Mouse (Mus musculus): ENCODE measurements at regions not wholly inside any gene's neighbourhood (a gene's known extent, or its start where the extent isn't known, plus 50 kb on each side); places are given as distances from the start of the nearest gene placed in this dataset.

DNA sequence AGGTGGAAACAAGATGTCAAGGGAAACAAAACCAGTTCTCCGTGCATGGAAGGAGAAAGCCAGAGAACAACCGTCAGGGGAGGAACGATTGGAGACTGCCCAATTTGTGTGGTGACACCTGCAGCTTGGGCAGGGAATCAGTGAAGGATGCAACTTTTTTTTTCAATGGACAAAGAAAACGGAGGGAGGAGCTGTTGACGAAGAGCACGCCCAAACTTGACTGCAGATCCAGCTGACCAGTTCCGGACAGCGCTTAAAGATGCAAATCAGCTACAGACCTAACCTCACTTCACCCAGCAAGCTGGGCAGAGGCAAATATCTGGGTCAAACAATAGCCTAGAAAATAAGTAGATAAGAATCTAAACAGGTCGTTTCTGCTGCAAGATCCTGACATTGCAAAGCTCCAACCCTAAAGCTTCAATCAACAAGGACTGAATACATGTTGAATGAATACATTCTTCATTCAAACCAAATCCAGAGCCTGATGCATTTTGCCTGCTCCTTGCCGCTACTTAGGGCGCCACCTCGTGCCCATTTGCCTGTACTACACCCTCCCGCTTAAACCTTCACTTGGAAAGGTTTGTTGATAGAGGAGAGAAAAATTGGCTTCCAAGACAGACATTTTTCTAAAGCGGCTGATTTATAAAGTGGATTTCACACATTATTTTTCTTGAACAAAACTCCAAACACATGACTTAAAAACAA, 136.2 kb downstream of the Katnal1 start:
- H3K4me3 ChIP-seq (replicated peaks in 1 of 3; ENCODE audit: low read depth in 2 of 3, low read length in 2 of 3, poor library complexity in 1 of 3): peak overlapping the region; percentile 3 to 51 (median 24)
- peaks cover 0 to 3% of the 10 kb centered on the region in 2 experiments for H3K36me3 ChIP-seq (replicated peaks in 1 of 2; ENCODE audit: control insufficient read depth in 1 of 2, insufficient read depth in 1 of 2, low read length in 1 of 2)
- dilution Hi-C loops (cut with MboI; ENCODE audit: extremely low pct_ligation_motif_present, extremely low pct_unique_long_range_greater_than_20kb, low sequenced_read_pairs) (no loop called here), in situ Hi-C loops (cut with MboI; ENCODE audit: low pct_ligation_motif_present, low pct_unique_long_range_greater_than_20kb, low sequenced_read_pairs) (loop anchor here (25.0 kb wide), 1 partner anchor 456 kb away; no protein-coding TSS in a partner anchor)
- H3K9me3 ChIP-seq (replicated peaks; ENCODE audit: low read length): no peaks in the 10 kb centered on the region
- H3K9ac ChIP-seq (ENCODE audit: insufficient read depth, low read depth): peak overlapping the region; percentile 31; the same call in 1 of the 2 replicates
- peak; percentile 28; the same call in 1 of the 2 replicates for TF ChIP-seq MEF2A (IDR thresholded peaks at IDR 0.05; ENCODE audit: borderline replicate concordance, low read depth, low read length)
- no peak for TF ChIP-seq ZMIZ1 (IDR thresholded peaks at IDR 0.05; ENCODE audit: low read depth, low read length)
- 0 out of 2 replicates have a peak, but pooled peaks have one; percentile 6 for TF ChIP-seq MXI1 (IDR thresholded peaks at IDR 0.05; ENCODE audit: low read depth, low read length)
- no peak for TF ChIP-seq USF1 (IDR thresholded peaks at IDR 0.05; ENCODE audit: low read depth, low read length)
- TF ChIP-seq ZC3H11A (IDR thresholded peaks at IDR 0.05; ENCODE audit: low read depth, low read length): peak; percentile 32
- TF ChIP-seq MAFK (IDR thresholded peaks at IDR 0.05; ENCODE audit: insufficient replicate concordance, low read length): no peak
- no peak for TF ChIP-seq CHD1 (IDR thresholded peaks at IDR 0.05; ENCODE audit: low read depth, low read length)
- no peak for TF ChIP-seq TBP (conservative IDR thresholded peaks at IDR 0.05; ENCODE audit: low read depth, low read length)
- no peak for TF ChIP-seq NRF1 (IDR thresholded peaks at IDR 0.05; ENCODE audit: low read depth, low read length)
- TF ChIP-seq KAT2A (IDR thresholded peaks at IDR 0.05; ENCODE audit: insufficient replicate concordance, low read length): no peak
- TF ChIP-seq RCOR1 (conservative IDR thresholded peaks at IDR 0.05; ENCODE audit: low read depth, low read length): no peak
- TF ChIP-seq HCFC1 (IDR thresholded peaks at IDR 0.05; ENCODE audit: low read depth, low read length): no peak
- no peak for TF ChIP-seq PAX5 (IDR thresholded peaks at IDR 0.05; ENCODE audit: low read length)
- no peak; the same call in 1 of the 2 replicates for TF ChIP-seq IRF4 (IDR thresholded peaks at IDR 0.05; ENCODE audit: low read depth, low read length)
- TF ChIP-seq NELFE (IDR thresholded peaks at IDR 0.05; ENCODE audit: low read depth, low read length): 0 out of 2 replicates have a peak, but pooled peaks have one; percentile 53
- no peak for TF ChIP-seq UBTF (IDR thresholded peaks at IDR 0.05; ENCODE audit: low read depth, low read length)
- peak; percentile 89 for TF ChIP-seq RAD21 (IDR thresholded peaks at IDR 0.05; ENCODE audit: low read depth, low read length)
- no peak for TF ChIP-seq MAX (IDR thresholded peaks at IDR 0.05; ENCODE audit: low read length)
- TF ChIP-seq GABPA (IDR thresholded peaks at IDR 0.05; ENCODE audit: insufficient replicate concordance, low read depth, low read length): no peak
- no peak for TF ChIP-seq CHD2 (IDR thresholded peaks at IDR 0.05; ENCODE audit: low read length)
- no peak for TF ChIP-seq JUND (conservative IDR thresholded peaks at IDR 0.05; ENCODE audit: low read depth, low read length)
- no peak for TF ChIP-seq JUN (IDR thresholded peaks at IDR 0.05; ENCODE audit: insufficient read depth, low read depth, low read length)
- TF ChIP-seq E2F4 (IDR thresholded peaks at IDR 0.05; ENCODE audit: insufficient replicate concordance, low read depth, low read length): no peak
- TF ChIP-seq MYC (IDR thresholded peaks at IDR 0.05; ENCODE audit: low read depth, low read length): peak; percentile 34; the same call in 1 of the 2 replicates
- peak; percentile 17 for TF ChIP-seq SIN3A (IDR thresholded peaks at IDR 0.05; ENCODE audit: low read length)
- TF ChIP-seq BHLHE40 (IDR thresholded peaks at IDR 0.05; ENCODE audit: low read depth, low read length): no peak
- no peak for TF ChIP-seq POLR2AphosphoS2 (IDR thresholded peaks at IDR 0.05; ENCODE audit: low read depth, low read length)
- TF ChIP-seq ETS1 (conservative IDR thresholded peaks at IDR 0.05; ENCODE audit: low read depth, low read length): no peak; the same call in 1 of the 2 replicates
- no peak for TF ChIP-seq POLR2A (IDR thresholded peaks at IDR 0.05; ENCODE audit: low read depth, low read length)
- peak; percentile 85 to 94 for TF ChIP-seq CTCF (conservative IDR thresholded peaks at IDR 0.05 in 1 of 2, IDR thresholded peaks at IDR 0.05 in 1 of 2; ENCODE audit: low read depth in 2 of 2, low read length in 2 of 2)
- TF ChIP-seq ZNF384 (IDR thresholded peaks at IDR 0.05; ENCODE audit: low read depth, low read length): peak; percentile 77
- TF ChIP-seq USF2 (conservative IDR thresholded peaks at IDR 0.05; ENCODE audit: low read depth, low read length): no peak
- peak; percentile 91 for TF ChIP-seq SMC3 (IDR thresholded peaks at IDR 0.05; ENCODE audit: low read depth, low read length)
- TF ChIP-seq ELF1 (IDR thresholded peaks at IDR 0.05; ENCODE audit: low read depth, low read length): peak; percentile 57
- 0 out of 2 replicates have a peak, but pooled peaks have one; percentile 6 for TF ChIP-seq EP300 (IDR thresholded peaks at IDR 0.05; ENCODE audit: low read length)
- TF ChIP-seq MAZ (IDR thresholded peaks at IDR 0.05; ENCODE audit: low read depth, low read length): no peak
- TF ChIP-seq TCF12 (IDR thresholded peaks at IDR 0.05; ENCODE audit: low read depth, low read length): peak; percentile 11; the same call in 1 of the 2 replicates
- TF ChIP-seq ZKSCAN1 (IDR thresholded peaks at IDR 0.05; ENCODE audit: borderline replicate concordance, low read depth, low read length): no peak
- DNase-seq (ENCODE audit: extremely low read depth): peak; percentile 79
- H3K4me1 ChIP-seq (ENCODE audit: control insufficient read depth in 1 of 2, insufficient read depth in 2 of 2): peaks cover 16 to 72% of the 10 kb centered on the region in 2 experiments
- no peaks in the 10 kb centered on the region; the same call in 1 of the 2 replicates for H3K79me2 ChIP-seq (replicated peaks; ENCODE audit: control insufficient read depth, extremely low read depth, insufficient read depth, poor library complexity, severe bottlenecking)
- peak overlapping the region; percentile 87 for H3K4me2 ChIP-seq (ENCODE audit: insufficient read depth, low read depth, poor library complexity, severe bottlenecking)
- H3K27ac ChIP-seq (ENCODE audit: insufficient read depth, low read depth): peak overlapping the region; percentile 22
- H3K27me3 ChIP-seq (replicated peaks): no peaks in the 10 kb centered on the region

Data from CH12.LX (cell line).